Mouse (Mus musculus) leukemia stem cell, adult 10-12 weeks (primary cell): Measurements from ENCODE around the gene Csrnp1. TPM values are rescaled to one million over a fixed set of nuclear protein-coding genes. Genes with fewer than 3 reads are reported as not detected.

ENCODE experiments used
- polyA plus RNA-seq: library from polyadenylated mRNA; stranded (reverse); fragments of >175 nt; gene quantifications from 2 replicates; pipeline ENCODE4 v1.2.3, GENCODE M21; 2012; ENCODE audit warnings: low replicate concordance

The Csrnp1 gene
- 14.8 and 27.8 TPM in 2 replicates for polyA plus RNA-seq

DNA sequence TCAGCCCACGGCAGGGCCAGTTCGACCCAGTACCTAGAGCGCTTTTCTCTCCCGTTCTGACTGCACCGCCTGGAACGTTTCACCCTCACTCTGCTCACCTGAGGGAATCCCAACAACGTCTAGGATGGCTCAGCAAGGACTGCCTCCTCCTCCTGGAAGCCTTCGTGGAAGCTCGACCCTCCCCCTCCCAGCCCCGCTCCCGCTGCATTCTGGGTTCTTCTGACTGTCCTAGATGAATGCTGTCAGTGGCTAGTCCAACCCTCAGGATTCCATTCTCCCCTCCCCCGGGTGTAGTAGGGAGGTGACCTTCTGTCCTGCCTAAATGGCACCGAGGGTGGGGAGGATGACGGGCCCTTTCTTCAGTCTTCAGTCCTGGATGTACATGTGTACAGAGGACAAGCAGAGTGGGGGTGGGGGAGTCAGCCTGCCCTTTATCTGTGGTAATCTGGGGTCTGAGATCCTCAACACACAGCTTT is at the start of gene Csrnp1:
Gene Csrnp1, minus strand, starts transcription at position 123 of the 476 bp plus-strand sequence.

DNA sequence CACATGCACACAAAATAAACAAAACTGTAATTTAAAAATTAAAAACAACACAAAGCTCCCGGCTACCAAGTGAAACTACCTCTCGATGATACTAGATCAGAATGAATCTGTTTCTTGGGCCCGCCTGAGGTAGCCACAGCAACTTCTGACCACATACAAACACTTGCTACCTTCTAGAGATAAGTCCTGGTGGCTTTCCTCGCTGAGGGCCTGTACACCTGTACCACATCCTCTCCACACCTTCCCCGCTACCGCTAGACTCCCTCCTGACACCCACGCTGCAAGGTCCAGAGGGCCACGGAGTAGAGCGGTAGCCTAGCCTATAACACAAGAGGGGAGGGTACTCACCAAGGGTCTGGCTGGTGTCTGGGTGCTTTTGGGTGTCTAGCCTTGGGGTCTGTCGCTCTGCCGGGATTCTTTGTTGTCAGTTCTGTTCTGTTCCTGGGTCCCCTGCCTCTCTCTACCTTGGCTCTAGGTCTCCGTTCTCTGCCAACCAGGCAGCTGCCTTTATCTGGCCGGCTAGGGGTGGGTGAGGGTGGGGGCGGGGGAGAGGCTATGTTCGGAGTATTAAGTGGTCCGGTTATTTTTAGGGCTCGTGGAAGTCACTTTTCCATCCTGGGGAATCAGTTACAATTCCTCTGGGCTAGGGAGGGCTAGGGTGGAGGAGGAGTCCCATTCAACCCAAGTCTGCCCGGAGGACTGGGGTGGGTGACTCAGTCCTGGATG is 38.8 kb upstream of the Csrnp1 start, which contains the start of gene Xirp1:
Gene Xirp1, minus strand, starts transcription at position 513 of the 726 bp plus-strand sequence.

DNA sequence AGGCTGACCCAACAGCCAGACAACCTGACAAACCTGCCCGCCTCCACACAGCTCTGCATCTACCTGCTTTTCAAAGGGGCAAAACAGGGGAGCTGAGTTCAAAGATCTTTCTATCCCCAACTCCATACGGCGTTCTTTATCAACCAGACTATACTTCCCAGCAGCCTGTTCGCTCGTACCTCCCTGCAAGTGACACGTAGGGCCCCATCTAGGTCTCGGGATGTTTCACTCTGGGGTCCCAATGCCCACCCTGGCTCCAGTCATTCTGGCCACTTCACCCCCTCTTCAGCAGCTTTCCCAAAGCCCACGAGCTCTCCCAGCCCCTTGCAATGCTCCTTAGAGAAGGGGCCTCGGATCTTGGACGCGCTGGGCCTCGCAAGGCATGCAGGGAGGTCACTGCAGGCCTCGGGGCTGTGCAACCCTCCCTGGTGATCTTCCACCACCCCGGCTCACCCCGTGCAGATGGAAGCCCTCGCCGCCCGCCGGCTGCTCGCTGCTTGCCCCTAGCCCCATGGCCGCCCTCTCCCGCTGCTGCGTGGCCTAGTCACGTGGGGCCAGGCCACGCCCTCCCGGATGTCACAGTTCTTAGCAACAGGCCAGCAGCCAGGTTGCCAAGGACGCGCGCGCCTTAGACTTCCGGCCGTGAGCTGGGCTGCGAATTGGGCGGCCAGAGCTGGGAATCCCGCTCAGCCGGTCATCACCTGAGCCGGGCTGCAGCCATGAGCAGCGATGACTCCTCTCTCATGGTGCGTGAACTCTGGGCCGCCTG is 47.3 kb downstream of the Csrnp1 start, which contains the start of the genes Gorasp1 and Ttc21a:
Gene Gorasp1, minus strand, starts transcription at position 561 of the 769 bp plus-strand sequence.
Gene Ttc21a, plus strand, starts transcription at position 602 of the 769 bp plus-strand sequence.

Other genes starting within 250 kb of the Csrnp1 start
- not detected in 2 replicates for gene Scn11a, start 159.2 kb downstream of the Csrnp1 start, polyA plus RNA-seq
- 7.8 and 24.2 TPM in 2 replicates for gene Wdr48, start 89.8 kb downstream of the Csrnp1 start, polyA plus RNA-seq
- 28.0 and 32.6 TPM in 2 replicates for gene Gorasp1, start 47.1 kb downstream of the Csrnp1 start, polyA plus RNA-seq
- gene Ttc21a, start 47.1 kb downstream of the Csrnp1 start, polyA plus RNA-seq, result 0.05 TPM in 1 of 2 replicates, not detected in the other
- gene Xirp1, start 38.9 kb upstream of the Csrnp1 start, polyA plus RNA-seq, result 0.02 TPM in 1 of 2 replicates, not detected in the other
- gene Cx3cr1, start 85.2 kb upstream of the Csrnp1 start, polyA plus RNA-seq, result 0.16 and 0.40 TPM in 2 replicates
- gene Ccr8, start 107.5 kb upstream of the Csrnp1 start, polyA plus RNA-seq, result not detected in 2 replicates
- gene Slc25a38, start 125.7 kb upstream of the Csrnp1 start, polyA plus RNA-seq, result 65.3 and 171 TPM in 2 replicates
- gene Rpsa, start 143.0 kb upstream of the Csrnp1 start, polyA plus RNA-seq, result 749 and 24,509 TPM in 2 replicates
- not detected in 2 replicates for gene Mobp, start 165.0 kb upstream of the Csrnp1 start, polyA plus RNA-seq